Mouse (Mus musculus) bone marrow, adult 2 months (tissue): Measurements from ENCODE around the gene Cd84.

Experiments
- CTCF ChIP-seq: fragments of 200-500 bp; IDR thresholded peaks from 2 replicates; pipeline ENCODE4 v1.5.1; 2011; ENCODE audit warnings: low read length, control low read depth; ENCODE audit not compliant: control insufficient read depth, insufficient read depth
- POLR2A ChIP-seq: fragments of 200-500 bp; IDR thresholded peaks from 2 replicates; pipeline ENCODE4 v1.6.1; 2011; ENCODE audit warnings: low read depth, mild to moderate bottlenecking, control low read depth, low read length, borderline replicate concordance; ENCODE audit not compliant: control insufficient read depth

DNA sequence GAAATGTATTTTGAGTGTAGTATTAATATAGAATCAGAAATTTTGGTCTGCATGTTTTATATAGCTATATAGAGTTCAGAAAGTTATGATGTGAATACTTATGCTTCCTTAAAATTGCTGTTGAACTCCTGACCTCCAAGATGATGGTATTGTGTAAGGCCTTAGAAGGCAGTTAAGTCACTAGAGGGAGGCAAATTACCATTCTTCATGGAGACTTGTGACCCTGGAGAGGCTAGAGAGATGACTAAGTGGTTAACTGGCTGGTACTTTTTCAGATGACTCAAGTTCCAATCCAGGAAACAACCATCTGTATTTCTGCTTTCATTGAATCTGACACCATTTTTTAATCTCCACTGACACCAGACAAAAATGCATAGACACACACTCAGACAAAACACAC, 11.8 kb upstream of the Cd84 start:
- TF ChIP-seq CTCF, result peak; percentile 31; the same call in 1 of the 2 replicates
- no peak for TF ChIP-seq POLR2A
